Mouse (Mus musculus): ENCODE data around the gene Gm8232. TPM values are rescaled to one million over a fixed set of nuclear protein-coding genes. Genes with fewer than 3 reads are reported as not detected.
"Not testable (repeated sequence)": the region's sequence is repeated elsewhere in the genome, so short reads cannot be mapped to it uniquely, and the experiment has no call there.

Gene Gm8232
- not detected in 2 replicates for polyA plus RNA-seq (2016; fragmentation: Nextera tagmentation; extraction: Ambion mirVana)

DNA sequence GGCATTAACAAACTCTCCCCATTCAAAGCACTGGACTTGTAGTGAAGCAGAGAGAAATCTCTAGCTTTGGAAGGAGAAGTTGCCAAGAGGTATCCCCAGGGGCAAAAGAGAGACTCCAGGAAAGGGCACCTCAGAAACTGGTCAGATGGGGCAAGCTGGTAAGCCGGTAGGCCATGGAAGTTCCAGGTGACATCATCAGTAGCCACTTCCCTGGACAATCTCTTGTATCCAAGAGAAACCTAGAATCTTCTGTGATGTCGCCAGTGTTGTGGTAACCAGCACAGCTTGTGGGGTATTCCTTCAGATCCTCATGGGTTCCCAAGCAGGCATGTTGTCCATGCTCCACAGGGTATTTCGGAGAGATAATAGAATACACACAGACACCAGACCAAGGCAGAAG lies at the start of gene Gm8232:
Gene Gm8232 (plus strand): TSS at position 301 of the 400 bp plus-strand sequence.
- 91% methylated on average over 3 of the region's 3 CpGs for WGBS
- H3K36me3 ChIP-seq; H3K9ac ChIP-seq; H3K27me3 ChIP-seq; H3K4me1 ChIP-seq; ATAC-seq (ENCODE audit: insufficient number of reproducible peaks, insufficient read depth, low FRiP score, low TSS enrichment); H3K9me3 ChIP-seq; H3K4me3 ChIP-seq; H3K27ac ChIP-seq; H3K4me2 ChIP-seq (replicated peaks): not testable (repeated sequence)

DNA sequence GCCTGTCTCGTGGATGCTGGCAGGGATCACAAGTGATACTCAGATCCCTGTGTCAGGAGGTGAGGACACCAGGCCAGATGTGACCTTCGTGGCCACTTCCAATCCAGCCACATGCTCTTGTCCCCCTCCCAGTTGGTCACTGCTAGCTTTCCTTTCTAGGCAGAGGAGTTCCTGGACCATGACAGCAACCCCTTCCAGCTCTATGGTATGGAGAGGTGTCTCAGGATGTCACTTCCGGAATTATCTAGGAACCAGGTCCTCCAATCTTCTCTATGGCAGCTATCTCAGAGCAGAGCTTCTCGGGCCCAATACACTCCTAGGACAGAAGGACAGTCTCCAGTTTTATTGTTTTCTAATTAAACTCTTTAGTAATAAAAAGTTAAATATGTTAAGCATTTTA lies 49.2 kb upstream of the Gm8232 start:
- not testable (repeated sequence) for H3K4me1 ChIP-seq; H3K9ac ChIP-seq; H3K9me3 ChIP-seq; H3K4me2 ChIP-seq (replicated peaks); H3K27me3 ChIP-seq; H3K36me3 ChIP-seq; H3K4me3 ChIP-seq; H3K27ac ChIP-seq; ATAC-seq (ENCODE audit: insufficient number of reproducible peaks, insufficient read depth, low FRiP score, low TSS enrichment)
- 71% methylated on average over 4 of the region's 4 CpGs for WGBS

DNA sequence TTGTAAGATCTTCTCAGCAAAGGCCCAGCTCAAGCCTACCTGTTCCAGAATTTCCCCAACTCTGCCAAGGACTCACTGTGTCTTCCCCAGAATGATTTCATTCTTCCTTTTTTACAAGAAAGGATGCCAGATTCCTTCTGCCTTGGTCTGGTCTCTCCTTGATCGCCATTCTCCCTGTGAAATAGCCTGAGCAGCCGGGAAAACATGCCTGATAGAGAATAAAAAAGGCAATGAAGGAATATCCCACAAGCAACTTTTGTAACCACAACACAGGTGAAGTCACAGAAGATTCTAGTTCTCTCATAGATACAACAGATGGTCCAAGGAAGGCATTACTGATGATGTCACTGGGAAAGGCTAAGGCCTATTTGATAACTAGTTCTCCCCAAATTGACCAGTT lies 22.8 kb upstream of the Gm8232 start, which contains the start of gene Gm3371:
Gene Gm3371 (minus strand): TSS at position 101 of the 400 bp plus-strand sequence.
- not testable (repeated sequence) for H3K4me2 ChIP-seq (replicated peaks); H3K36me3 ChIP-seq; H3K4me3 ChIP-seq; ATAC-seq (ENCODE audit: insufficient number of reproducible peaks, insufficient read depth, low FRiP score, low TSS enrichment); H3K27me3 ChIP-seq; H3K4me1 ChIP-seq; H3K9me3 ChIP-seq; H3K27ac ChIP-seq; H3K9ac ChIP-seq
- no CpG with 5 or more reads among the region's 2 CpGs for WGBS

Other genes starting within 250 kb of the Gm8232 start
- gene Gm8212, start 236.0 kb upstream of the Gm8232 start, polyA plus RNA-seq (2016; fragmentation: Nextera tagmentation; extraction: Ambion mirVana), result not detected in 2 replicates
- gene 4930503E14Rik, start 220.4 kb upstream of the Gm8232 start, polyA plus RNA-seq (2016; fragmentation: Nextera tagmentation; extraction: Ambion mirVana), result 0.17 TPM in 1 of 2 replicates, not detected in the other
- gene Gm8220, start 148.1 kb upstream of the Gm8232 start, polyA plus RNA-seq (2016; fragmentation: Nextera tagmentation; extraction: Ambion mirVana), result not detected in 2 replicates
- gene Gm5930, start 95.1 kb upstream of the Gm8232 start, polyA plus RNA-seq (2016; fragmentation: Nextera tagmentation; extraction: Ambion mirVana), result not detected in 2 replicates
- not detected in 2 replicates for gene Gm8229, start 68.3 kb upstream of the Gm8232 start, polyA plus RNA-seq (2016; fragmentation: Nextera tagmentation; extraction: Ambion mirVana)
- not detected in 2 replicates for gene Gm3371, start 22.9 kb upstream of the Gm8232 start, polyA plus RNA-seq (2016; fragmentation: Nextera tagmentation; extraction: Ambion mirVana)
- gene BC061237, start 58.8 kb downstream of the Gm8232 start, polyA plus RNA-seq (2016; fragmentation: Nextera tagmentation; extraction: Ambion mirVana), result not detected in 2 replicates
- gene Gm17093, start 84.6 kb downstream of the Gm8232 start, polyA plus RNA-seq (2016; fragmentation: Nextera tagmentation; extraction: Ambion mirVana), result not detected in 2 replicates
- gene Gm8247, start 149.5 kb downstream of the Gm8232 start, polyA plus RNA-seq (2016; fragmentation: Nextera tagmentation; extraction: Ambion mirVana), result not detected in 2 replicates
- not detected in 2 replicates for gene Gm5624, start 194.3 kb downstream of the Gm8232 start, polyA plus RNA-seq (2016; fragmentation: Nextera tagmentation; extraction: Ambion mirVana)